In the genomic region with DNA sequence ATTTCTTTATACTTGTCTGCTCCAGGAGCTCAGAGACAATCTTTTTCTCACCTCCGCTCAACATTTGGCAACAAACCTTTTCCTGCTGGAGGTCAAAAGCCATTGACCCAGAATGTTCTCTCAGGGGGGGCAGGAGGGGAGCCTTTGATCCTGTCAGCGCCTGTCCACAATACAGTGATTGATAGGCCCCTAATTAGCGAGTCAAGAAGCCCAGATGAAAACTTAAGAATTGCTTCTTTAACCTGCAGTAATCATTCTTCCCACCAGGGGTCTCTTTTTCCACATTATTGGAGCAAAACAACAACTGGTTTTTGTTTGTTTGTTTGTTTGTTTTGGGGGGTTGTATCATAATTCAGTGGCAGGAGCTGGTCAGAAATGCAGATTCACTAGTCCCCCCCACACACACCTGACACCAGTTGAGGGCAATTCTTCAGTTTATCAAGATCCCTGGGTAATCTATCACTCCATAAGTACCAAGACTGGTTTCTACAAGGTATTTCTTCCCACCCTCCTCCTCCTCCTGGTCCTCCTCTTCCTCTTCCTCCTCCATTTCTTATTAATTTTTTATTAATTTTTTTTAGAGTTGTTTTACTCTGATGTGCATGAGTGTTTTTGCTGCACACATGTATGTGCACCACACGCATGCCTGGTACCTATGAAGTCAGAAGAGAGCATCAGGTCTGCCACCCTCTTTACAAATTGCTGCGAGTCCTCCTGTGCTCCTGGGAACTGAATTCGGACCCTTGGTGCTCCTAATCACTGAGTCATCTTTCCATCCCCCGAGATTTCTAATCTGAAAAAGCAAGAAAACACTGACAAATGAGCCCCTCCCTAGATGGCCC, we compare ENCODE assay signal across 9 mouse cellular contexts. TPM values are rescaled to one million over a fixed set of nuclear protein-coding genes. Genes with fewer than 3 reads are reported as not detected.
DNase-seq lines count a peak whose midpoint lies in the region; ATAC-seq and TF ChIP-seq lines count a peak whose summit lies in the region.
"Had no signal": no experiment of that assay in that cellular context is flagged by ENCODE, and none has a peak within 500 bp of the region (broad histone marks: within the 10 kb centered on the region; RNA-seq: fewer than 3 reads in every experiment).

No protein-coding gene starts in this region.

- DNase-seq in CD4-positive helper T cell, adult 2 months (ENCODE audit: low read depth, low spot score): peak; percentile 46
- peak; percentile 81 for DNase-seq in hindbrain, embryonic 14.5 days (ENCODE audit: low spot score)
- no peak for DNase-seq in spleen, postnatal 36 days (ENCODE audit: low spot score in 2 of 2)
- no peak for DNase-seq in right cerebral cortex, postnatal 36 days (ENCODE audit: low spot score in 2 of 2)
- DNase-seq: liver, embryonic 13.5 days had no signal

- no peaks in the 10 kb centered on the region for H3K27me3 ChIP-seq in intestine, postnatal 0 days (replicated peaks; ENCODE audit: control insufficient read depth, insufficient read depth, low read length)
- H3K27me3 ChIP-seq in intestine, embryonic 15.5 days (replicated peaks): no peaks in the 10 kb centered on the region
- no peaks in the 10 kb centered on the region for H3K27me3 ChIP-seq in hindbrain, embryonic 14.5 days (ENCODE audit: control insufficient read depth, insufficient read depth, low read length)
- H3K27me3 ChIP-seq in neural tube, embryonic 12.5 days (replicated peaks): no peaks in the 10 kb centered on the region
- H3K27me3 ChIP-seq: liver, embryonic 13.5 days had no signal

- H3K9ac ChIP-seq in intestine, postnatal 0 days (ENCODE audit: low read depth, low read length): no peak overlapping the region
- no peak overlapping the region for H3K9ac ChIP-seq in intestine, embryonic 15.5 days
- 0 out of 2 replicates have a peak overlapping the region, but pooled peaks have one; percentile 34 for H3K9ac ChIP-seq in hindbrain, embryonic 14.5 days
- no peak overlapping the region for H3K9ac ChIP-seq in neural tube, embryonic 12.5 days
- H3K9ac ChIP-seq: liver, embryonic 13.5 days had no signal

- no peaks in the 10 kb centered on the region for H3K9me3 ChIP-seq in intestine, postnatal 0 days (ENCODE audit: control insufficient read depth)
- H3K9me3 ChIP-seq in intestine, embryonic 15.5 days: no peaks in the 10 kb centered on the region
- no peaks in the 10 kb centered on the region for H3K9me3 ChIP-seq in hindbrain, embryonic 14.5 days (ENCODE audit: control insufficient read depth, low read length)
- H3K9me3 ChIP-seq in neural tube, embryonic 12.5 days: no peaks in the 10 kb centered on the region
- H3K9me3 ChIP-seq: liver, embryonic 13.5 days had no signal

- TF ChIP-seq CTCF in intestine, postnatal 0 days (IDR thresholded peaks at IDR 0.05; ENCODE audit: low read depth): peak; percentile 71
- no peak for TF ChIP-seq CTCF in cortical plate, adult 2 months (IDR thresholded peaks at IDR 0.05; ENCODE audit: extremely low read depth, insufficient read depth, low read length)

- H3K4me1 ChIP-seq in intestine, postnatal 0 days (replicated peaks; ENCODE audit: control insufficient read depth, insufficient read depth, low read length): no peaks in the 10 kb centered on the region
- H3K4me1 ChIP-seq in intestine, embryonic 15.5 days (replicated peaks): 0 out of 2 replicates have a peak, but pooled peaks cover 2% of the 10 kb centered on the region
- no peaks in the 10 kb centered on the region for H3K4me1 ChIP-seq in cortical plate, adult 2 months (ENCODE audit: control insufficient read depth, insufficient read depth, low read length)
- no peaks in the 10 kb centered on the region for H3K4me1 ChIP-seq in hindbrain, embryonic 14.5 days (replicated peaks; ENCODE audit: control insufficient read depth, insufficient read depth, low read length)
- peaks cover 6% of the 10 kb centered on the region for H3K4me1 ChIP-seq in neural tube, embryonic 12.5 days
- H3K4me1 ChIP-seq: liver, embryonic 13.5 days had no signal

- H3K4me3 ChIP-seq in intestine, postnatal 0 days (ENCODE audit: low read depth, low read length): no peak overlapping the region
- no peak overlapping the region for H3K4me3 ChIP-seq in intestine, embryonic 15.5 days (replicated peaks)
- peak overlapping the region; percentile 52; the same call in 1 of the 2 replicates for H3K4me3 ChIP-seq in cortical plate, adult 2 months (ENCODE audit: insufficient read depth, low read length)
- H3K4me3 ChIP-seq in hindbrain, embryonic 14.5 days (replicated peaks; ENCODE audit: low read length): peak overlapping the region; percentile 15; the same call in 1 of the 2 replicates
- no peak overlapping the region for H3K4me3 ChIP-seq in neural tube, embryonic 12.5 days
- H3K4me3 ChIP-seq: liver, embryonic 13.5 days had no signal

- H3K27ac ChIP-seq in intestine, postnatal 0 days (ENCODE audit: low read depth, low read length): no peak overlapping the region
- H3K27ac ChIP-seq in intestine, embryonic 15.5 days: no peak overlapping the region
- no peak overlapping the region for H3K27ac ChIP-seq in cortical plate, adult 2 months (ENCODE audit: insufficient read depth, low read length)
- no peak overlapping the region for H3K27ac ChIP-seq in hindbrain, embryonic 14.5 days
- no peak overlapping the region for H3K27ac ChIP-seq in neural tube, embryonic 12.5 days
- H3K27ac ChIP-seq: liver, embryonic 13.5 days had no signal

- no peaks in the 10 kb centered on the region for H3K36me3 ChIP-seq in intestine, postnatal 0 days (ENCODE audit: control insufficient read depth, insufficient read depth)
- H3K36me3 ChIP-seq in intestine, embryonic 15.5 days: no peaks in the 10 kb centered on the region
- H3K36me3 ChIP-seq in hindbrain, embryonic 14.5 days (replicated peaks; ENCODE audit: control insufficient read depth, insufficient read depth): no peaks in the 10 kb centered on the region
- no peaks in the 10 kb centered on the region for H3K36me3 ChIP-seq in neural tube, embryonic 12.5 days
- H3K36me3 ChIP-seq: liver, embryonic 13.5 days had no signal

- no peak for TF ChIP-seq POLR2A in cortical plate, adult 2 months (IDR thresholded peaks at IDR 0.05; ENCODE audit: extremely low read depth, insufficient read depth, low read length)

- WGBS in intestine, postnatal 0 days: 31% methylated on average over 7 of the region's 7 CpGs
- 36% methylated on average over 7 of the region's 7 CpGs for WGBS in intestine, embryonic 15.5 days
- 27% methylated on average over 7 of the region's 7 CpGs for WGBS in hindbrain, embryonic 14.5 days
- WGBS in neural tube, embryonic 12.5 days: 24% methylated on average over 7 of the region's 7 CpGs

- ATAC-seq in intestine, postnatal 0 days: no peak
- ATAC-seq in intestine, embryonic 15.5 days: no peak
- ATAC-seq in hindbrain, embryonic 14.5 days (ENCODE audit: low FRiP score): peak; percentile 43; the same call in 1 of the 2 replicates
- peak; percentile 67 for ATAC-seq in neural tube, embryonic 12.5 days (ENCODE audit: low FRiP score, low read depth)

- no peak overlapping the region for H3K4me2 ChIP-seq in intestine, postnatal 0 days (replicated peaks; ENCODE audit: low read depth)
- H3K4me2 ChIP-seq in intestine, embryonic 15.5 days (replicated peaks): no peak overlapping the region
- H3K4me2 ChIP-seq in hindbrain, embryonic 14.5 days (replicated peaks): peak overlapping the region; percentile 49
- H3K4me2 ChIP-seq in neural tube, embryonic 12.5 days (replicated peaks): peak overlapping the region; percentile 53
- H3K4me2 ChIP-seq: liver, embryonic 13.5 days had no signal

RNA-seq across cellular contexts. Expression of a gene that starts 8.6 kb away (rescaled TPM):
- polyA plus RNA-seq in intestine, postnatal 0 days (2015; fragmentation: Nextera tagmentation; extraction: Ambion mirVana): 0.18 and 0.52 TPM in 2 replicates
- polyA plus RNA-seq in intestine, embryonic 15.5 days (2015; fragmentation: Nextera tagmentation; extraction: Ambion mirVana): 0.11 and 0.18 TPM in 2 replicates
- 0.10 TPM in 1 of 2 replicates, not detected in the other for polyA plus RNA-seq in cortical plate, adult 2 months (2012; rRNA removed)
- polyA plus RNA-seq in hindbrain, embryonic 14.5 days (2014; fragmentation: Nextera tagmentation; extraction: Ambion mirVana): 0.10 and 0.20 TPM in 2 replicates
- polyA plus RNA-seq in neural tube, embryonic 12.5 days (2016; fragmentation: Nextera tagmentation; extraction: Ambion mirVana): 0.30 and 0.98 TPM in 2 replicates

RNA-seq across cellular contexts. Expression of a gene that starts 27.8 kb away (rescaled TPM):
- 31.5 and 32.5 TPM in 2 replicates for polyA plus RNA-seq in intestine, postnatal 0 days (2015; fragmentation: Nextera tagmentation; extraction: Ambion mirVana)
- 61.7 and 71.4 TPM in 2 replicates for polyA plus RNA-seq in intestine, embryonic 15.5 days (2015; fragmentation: Nextera tagmentation; extraction: Ambion mirVana)
- polyA plus RNA-seq in cortical plate, adult 2 months (2012; rRNA removed): 21.0 and 21.8 TPM in 2 replicates
- polyA plus RNA-seq in hindbrain, embryonic 14.5 days (2014; fragmentation: Nextera tagmentation; extraction: Ambion mirVana): 68.0 and 69.7 TPM in 2 replicates
- polyA plus RNA-seq in neural tube, embryonic 12.5 days (2016; fragmentation: Nextera tagmentation; extraction: Ambion mirVana): 82.7 and 84.6 TPM in 2 replicates

RNA-seq across cellular contexts. Expression of a gene that starts 54.0 kb away (rescaled TPM):
- polyA plus RNA-seq in intestine, postnatal 0 days (2015; fragmentation: Nextera tagmentation; extraction: Ambion mirVana): 0.17 TPM in 1 of 2 replicates, not detected in the other
- polyA plus RNA-seq in intestine, embryonic 15.5 days (2015; fragmentation: Nextera tagmentation; extraction: Ambion mirVana): 0.06 TPM in 1 of 2 replicates, not detected in the other
- 7.7 TPM in 2 replicates for polyA plus RNA-seq in cortical plate, adult 2 months (2012; rRNA removed)
- 16.4 and 20.8 TPM in 2 replicates for polyA plus RNA-seq in hindbrain, embryonic 14.5 days (2014; fragmentation: Nextera tagmentation; extraction: Ambion mirVana)
- 3.2 and 3.4 TPM in 2 replicates for polyA plus RNA-seq in neural tube, embryonic 12.5 days (2016; fragmentation: Nextera tagmentation; extraction: Ambion mirVana)
- polyA plus RNA-seq: liver, embryonic 13.5 days had no signal

Comparison
In these comparisons a context has a peak if more than half of its experiments do, and no peak if none do; other contexts are left out.
1. ATAC-seq: peak in hindbrain, embryonic 14.5 days (single experiment) and neural tube, embryonic 12.5 days (single experiment); none in intestine, postnatal 0 days (single experiment) and intestine, embryonic 15.5 days (single experiment).
2. H3K4me2 ChIP-seq: peak in hindbrain, embryonic 14.5 days (single experiment) and neural tube, embryonic 12.5 days (single experiment); none in intestine, postnatal 0 days (single experiment) and intestine, embryonic 15.5 days (single experiment).
3. H3K4me3 ChIP-seq: peak in cortical plate, adult 2 months (single experiment) and hindbrain, embryonic 14.5 days (single experiment); none in intestine, postnatal 0 days (single experiment), intestine, embryonic 15.5 days (single experiment) and neural tube, embryonic 12.5 days (single experiment).
4. DNase-seq: peak in CD4-positive helper T cell, adult 2 months (single experiment) and hindbrain, embryonic 14.5 days (single experiment); none in spleen, postnatal 36 days (0 of 2) and right cerebral cortex, postnatal 36 days (0 of 2).